Mouse (Mus musculus): Measurements from ENCODE around the gene Foxred1. TPM values are rescaled to one million over a fixed set of nuclear protein-coding genes. Genes with fewer than 3 reads are reported as not detected.

The Foxred1 gene
- polyA plus RNA-seq (2015; fragmentation: Nextera tagmentation; extraction: Ambion mirVana): 46.8 and 52.4 TPM in 2 replicates

GRCm38 (mm10) chr9:35210542-35211474 is at the start of gene Foxred1:
Gene Foxred1, minus strand, starts transcription at chr9:35211055.
- H3K27me3 ChIP-seq: no peaks in the 10 kb centered on the region
- H3K9me3 ChIP-seq: no peaks in the 10 kb centered on the region
- H3K4me2 ChIP-seq: peak within 1 kb of the TSS; percentile 89
- H3K4me1 ChIP-seq (replicated peaks): peaks cover 21% of the 10 kb centered on the region
- peak; percentile 100 for ATAC-seq (ENCODE audit: low FRiP score)
- WGBS: under 1% methylated on average over 72 of the region's 72 CpGs
- H3K9ac ChIP-seq: peak within 1 kb of the TSS; percentile 90
- peak within 1 kb of the TSS; percentile 84 for H3K4me3 ChIP-seq
- peaks cover 61% of the 10 kb centered on the region for H3K36me3 ChIP-seq
- peak within 1 kb of the TSS; percentile 94 for H3K27ac ChIP-seq

GRCm38 (mm10) chr9:35257365-35257764 is 46.5 kb upstream of the Foxred1 start:
- H3K4me1 ChIP-seq (replicated peaks): no peaks in the 10 kb centered on the region
- no peaks in the 10 kb centered on the region for H3K9me3 ChIP-seq
- no peak overlapping the region for H3K4me3 ChIP-seq
- H3K9ac ChIP-seq: no peak overlapping the region
- ATAC-seq (ENCODE audit: low FRiP score): no peak
- H3K36me3 ChIP-seq: peaks cover 14% of the 10 kb centered on the region
- H3K4me2 ChIP-seq: no peak overlapping the region
- WGBS: 94% methylated on average over 7 of the region's 7 CpGs
- H3K27me3 ChIP-seq: no peaks in the 10 kb centered on the region
- H3K27ac ChIP-seq: no peak overlapping the region

GRCm38 (mm10) chr9:35249476-35249875 is 38.6 kb upstream of the Foxred1 start:
- ATAC-seq (ENCODE audit: low FRiP score): no peak
- H3K9me3 ChIP-seq: no peaks in the 10 kb centered on the region
- peaks cover 13% of the 10 kb centered on the region for H3K4me1 ChIP-seq (replicated peaks)
- peaks cover 7% of the 10 kb centered on the region; the same call in 1 of the 2 replicates for H3K36me3 ChIP-seq
- H3K4me3 ChIP-seq: no peak overlapping the region
- no peaks in the 10 kb centered on the region for H3K27me3 ChIP-seq
- H3K27ac ChIP-seq: no peak overlapping the region
- no peak overlapping the region for H3K9ac ChIP-seq
- no peak overlapping the region for H3K4me2 ChIP-seq

- H3K4me3 ChIP-seq: no peak overlapping the region
These were observed 36.5 kb upstream of the Foxred1 start for GRCm38 (mm10) chr9:35247405-35247804.

GRCm38 (mm10) chr9:35239734-35240133 is 28.9 kb upstream of the Foxred1 start:
- peaks cover 22% of the 10 kb centered on the region for H3K36me3 ChIP-seq
- peaks cover 2% of the 10 kb centered on the region for H3K4me1 ChIP-seq (replicated peaks)
- 69% methylated on average over 1 of the region's 1 CpGs for WGBS
- no peak overlapping the region for H3K27ac ChIP-seq
- no peaks in the 10 kb centered on the region for H3K9me3 ChIP-seq
- no peak overlapping the region for H3K9ac ChIP-seq
- H3K4me2 ChIP-seq: no peak overlapping the region
- H3K4me3 ChIP-seq: no peak overlapping the region
- H3K27me3 ChIP-seq: no peaks in the 10 kb centered on the region
- no peak for ATAC-seq (ENCODE audit: low FRiP score)

More at GRCm38 (mm10) chr9:35247405-35247804, 36.5 kb upstream of the Foxred1 start:
- ATAC-seq (ENCODE audit: low FRiP score): no peak
- Histone ChIP-seq H3K9ac (no peak overlapping the region), H3K27me3 (no peaks in the 10 kb centered on the region), H3K9me3 (no peaks in the 10 kb centered on the region), H3K4me2 (no peak overlapping the region), H3K36me3 (0 out of 2 replicates have a peak, but pooled peaks cover 7% of the 10 kb centered on the region), H3K4me1 (replicated peaks) (peaks cover 13% of the 10 kb centered on the region), H3K27ac (no peak overlapping the region)
- 91% methylated on average over 2 of the region's 2 CpGs for WGBS

- no peaks in the 10 kb centered on the region for H3K27me3 ChIP-seq
- H3K9ac ChIP-seq: no peak overlapping the region
- no peak overlapping the region for H3K4me2 ChIP-seq
- H3K9me3 ChIP-seq: no peaks in the 10 kb centered on the region
- no peak for ATAC-seq (ENCODE audit: low FRiP score)
- WGBS: 81% methylated on average over 6 of the region's 6 CpGs
- H3K36me3 ChIP-seq: peaks cover 29% of the 10 kb centered on the region
- no peak overlapping the region for H3K27ac ChIP-seq
- H3K4me3 ChIP-seq: no peak overlapping the region
- H3K4me1 ChIP-seq (replicated peaks): no peaks in the 10 kb centered on the region
These were observed 28.2 kb upstream of the Foxred1 start for GRCm38 (mm10) chr9:35238915-35239571.

- Histone ChIP-seq H3K27ac (no peak overlapping the region), H3K27me3 (no peaks in the 10 kb centered on the region), H3K4me2 (no peak overlapping the region), H3K9me3 (no peaks in the 10 kb centered on the region), H3K9ac (no peak overlapping the region), H3K36me3 (peaks cover 34% of the 10 kb centered on the region), H3K4me3 (no peak overlapping the region), H3K4me1 (replicated peaks) (no peaks in the 10 kb centered on the region)
- 92% methylated on average over 1 of the region's 1 CpGs for WGBS
- ATAC-seq (ENCODE audit: low FRiP score): no peak
These were observed 27.5 kb upstream of the Foxred1 start for GRCm38 (mm10) chr9:35238371-35238770.

GRCm38 (mm10) chr9:35235996-35236395 is 25.1 kb upstream of the Foxred1 start:
- Histone ChIP-seq H3K27me3 (no peaks in the 10 kb centered on the region), H3K27ac (no peak overlapping the region), H3K9me3 (no peaks in the 10 kb centered on the region), H3K9ac (no peak overlapping the region), H3K36me3 (peaks cover 56% of the 10 kb centered on the region), H3K4me2 (no peak overlapping the region), H3K4me3 (no peak overlapping the region), H3K4me1 (replicated peaks) (no peaks in the 10 kb centered on the region)
- 60% methylated on average over 3 of the region's 3 CpGs for WGBS
- ATAC-seq (ENCODE audit: low FRiP score): no peak

- peaks cover 55% of the 10 kb centered on the region for H3K36me3 ChIP-seq
- H3K4me3 ChIP-seq: no peak overlapping the region
- H3K27me3 ChIP-seq: no peaks in the 10 kb centered on the region
- WGBS: 92% methylated on average over 3 of the region's 3 CpGs
- H3K9me3 ChIP-seq: no peaks in the 10 kb centered on the region
- no peak for ATAC-seq (ENCODE audit: low FRiP score)
- no peak overlapping the region for H3K9ac ChIP-seq
- no peaks in the 10 kb centered on the region for H3K4me1 ChIP-seq (replicated peaks)
- H3K27ac ChIP-seq: no peak overlapping the region
- H3K4me2 ChIP-seq: no peak overlapping the region
These were observed 17.8 kb upstream of the Foxred1 start for GRCm38 (mm10) chr9:35228671-35229070.

- H3K27me3 ChIP-seq: no peaks in the 10 kb centered on the region
- no peak overlapping the region for H3K9ac ChIP-seq
- ATAC-seq (ENCODE audit: low FRiP score): no peak
- peaks cover 67% of the 10 kb centered on the region for H3K36me3 ChIP-seq
- WGBS: 97% methylated on average over 3 of the region's 3 CpGs
- no peak overlapping the region for H3K4me2 ChIP-seq
- H3K4me1 ChIP-seq (replicated peaks): no peaks in the 10 kb centered on the region
- no peaks in the 10 kb centered on the region for H3K9me3 ChIP-seq
- H3K4me3 ChIP-seq: no peak overlapping the region
- no peak overlapping the region for H3K27ac ChIP-seq
These were observed 12.6 kb upstream of the Foxred1 start for GRCm38 (mm10) chr9:35223466-35223865.

GRCm38 (mm10) chr9:35217963-35218362 is 7.1 kb upstream of the Foxred1 start:
- Histone ChIP-seq H3K27me3 (no peaks in the 10 kb centered on the region), H3K36me3 (peaks cover 84% of the 10 kb centered on the region), H3K9ac (no peak overlapping the region), H3K27ac (no peak overlapping the region), H3K4me1 (replicated peaks) (no peaks in the 10 kb centered on the region), H3K9me3 (no peaks in the 10 kb centered on the region), H3K4me3 (no peak overlapping the region), H3K4me2 (no peak overlapping the region)
- ATAC-seq (ENCODE audit: low FRiP score): no peak
- WGBS: 91% methylated on average over 1 of the region's 1 CpGs

All from hindbrain, embryonic 13.5 days (tissue).